Mouse (Mus musculus): ENCODE measurements around the gene Man1a. TPM values are rescaled to one million over a fixed set of nuclear protein-coding genes. Genes with fewer than 3 reads are reported as not detected.

Man1a gene
- polyA plus RNA-seq, 1 experiment from 2014 or later = 13.2 TPM

GRCm38 (mm10) chr10:54074609-54075421 lies 1.6 kb downstream of the Man1a start:
- Histone ChIP-seq H3K27me3 (ENCODE audit: insufficient read depth, low read length) (no peaks in the 10 kb centered on the region), H3K36me3 (replicated peaks; ENCODE audit: insufficient read depth, low read length) (no peaks in the 10 kb centered on the region), H3K4me2 (ENCODE audit: low read depth, low read length) (peak overlapping the region; percentile 89), H3K4me3 (ENCODE audit: low read depth, low read length) (peak overlapping the region; percentile 78), H3K9ac (replicated peaks) (peak overlapping the region; percentile 83), H3K9me3 (ENCODE audit: low read length) (no peaks in the 10 kb centered on the region), H3K4me1 (ENCODE audit: insufficient read depth) (peaks cover 11% of the 10 kb centered on the region), H3K27ac (ENCODE audit: low read depth) (peak overlapping the region; percentile 89)
- DNase-seq (peak; percentile 60), ATAC-seq (peak; percentile 5; the same call in 1 of the 2 replicates)
- under 1% methylated on average over 68 of the region's 73 CpGs for WGBS (ENCODE audit: insufficient replicate concordance)
- TF ChIP-seq EP300 (IDR thresholded peaks at IDR 0.05; ENCODE audit: low read depth) (no peak), CTCF (IDR thresholded peaks at IDR 0.05; ENCODE audit: low read depth) (no peak)

- peak; percentile 32 for ATAC-seq
- TF ChIP-seq CTCF (IDR thresholded peaks at IDR 0.05; ENCODE audit: low read depth) (no peak), EP300 (IDR thresholded peaks at IDR 0.05; ENCODE audit: low read depth) (0 out of 2 replicates have a peak, but pooled peaks have one; percentile 11)
- peak overlapping the region; percentile 78 for H3K4me3 ChIP-seq (ENCODE audit: low read depth, low read length)
- peaks cover 11% of the 10 kb centered on the region for H3K4me1 ChIP-seq (ENCODE audit: insufficient read depth)
- DNase-seq = peak; percentile 70
- no peaks in the 10 kb centered on the region for H3K27me3 ChIP-seq (ENCODE audit: insufficient read depth, low read length)
- under 1% methylated on average over 14 of the region's 14 CpGs for WGBS (ENCODE audit: insufficient replicate concordance)
- H3K36me3 ChIP-seq (replicated peaks; ENCODE audit: insufficient read depth, low read length) = no peaks in the 10 kb centered on the region
- peak overlapping the region; percentile 83 for H3K9ac ChIP-seq (replicated peaks)
- no peaks in the 10 kb centered on the region for H3K9me3 ChIP-seq (ENCODE audit: low read length)
- H3K4me2 ChIP-seq (ENCODE audit: low read depth, low read length) = peak overlapping the region; percentile 89
- peak overlapping the region; percentile 89 for H3K27ac ChIP-seq (ENCODE audit: low read depth)
These were observed 2.2 kb downstream of the Man1a start for GRCm38 (mm10) chr10:54074247-54074608.

GRCm38 (mm10) chr10:54073641-54074203 lies 2.7 kb downstream of the Man1a start:
- Histone ChIP-seq H3K9me3 (ENCODE audit: low read length) (no peaks in the 10 kb centered on the region), H3K9ac (replicated peaks) (peak overlapping the region; percentile 83), H3K4me3 (ENCODE audit: low read depth, low read length) (peak overlapping the region; percentile 78), H3K27ac (ENCODE audit: low read depth) (peak overlapping the region; percentile 89), H3K36me3 (replicated peaks; ENCODE audit: insufficient read depth, low read length) (no peaks in the 10 kb centered on the region), H3K27me3 (ENCODE audit: insufficient read depth, low read length) (no peaks in the 10 kb centered on the region), H3K4me2 (ENCODE audit: low read depth, low read length) (peak overlapping the region; percentile 89), H3K4me1 (ENCODE audit: insufficient read depth) (peaks cover 11% of the 10 kb centered on the region)
- TF ChIP-seq CTCF (IDR thresholded peaks at IDR 0.05; ENCODE audit: low read depth) (no peak), EP300 (IDR thresholded peaks at IDR 0.05; ENCODE audit: low read depth) (peak; percentile 62)
- peak; percentile 64 for ATAC-seq
- WGBS (ENCODE audit: insufficient replicate concordance) = 31% methylated on average over 6 of the region's 6 CpGs
- DNase-seq = peak; percentile 55

- peaks cover 15% of the 10 kb centered on the region for H3K4me1 ChIP-seq (ENCODE audit: insufficient read depth)
- 76% methylated on average over 2 of the region's 2 CpGs for WGBS (ENCODE audit: insufficient replicate concordance)
- H3K9ac ChIP-seq (replicated peaks) = peak overlapping the region; percentile 83
- 0 out of 2 replicates have a peak, but pooled peaks cover 7% of the 10 kb centered on the region for H3K36me3 ChIP-seq (replicated peaks; ENCODE audit: insufficient read depth, low read length)
- ATAC-seq (no peak), DNase-seq (no peak)
- no peaks in the 10 kb centered on the region for H3K27me3 ChIP-seq (ENCODE audit: insufficient read depth, low read length)
- peak overlapping the region; percentile 89 for H3K4me2 ChIP-seq (ENCODE audit: low read depth, low read length)
- TF ChIP-seq EP300 (IDR thresholded peaks at IDR 0.05; ENCODE audit: low read depth) = no peak
- TF ChIP-seq CTCF (IDR thresholded peaks at IDR 0.05; ENCODE audit: low read depth) = no peak
- H3K9me3 ChIP-seq (ENCODE audit: low read length) = no peaks in the 10 kb centered on the region
- peak overlapping the region; percentile 78 for H3K4me3 ChIP-seq (ENCODE audit: low read depth, low read length)
- peak overlapping the region; percentile 89 for H3K27ac ChIP-seq (ENCODE audit: low read depth)
These were observed 4.1 kb downstream of the Man1a start for GRCm38 (mm10) chr10:54072336-54072735.

- TF ChIP-seq CTCF (IDR thresholded peaks at IDR 0.05; ENCODE audit: low read depth) = no peak
- no peak for TF ChIP-seq EP300 (IDR thresholded peaks at IDR 0.05; ENCODE audit: low read depth)
- DNase-seq (no peak), ATAC-seq (no peak)
- Histone ChIP-seq H3K4me1 (ENCODE audit: insufficient read depth) (peaks cover 15% of the 10 kb centered on the region), H3K4me2 (ENCODE audit: low read depth, low read length) (peak overlapping the region; percentile 89), H3K27me3 (ENCODE audit: insufficient read depth, low read length) (no peaks in the 10 kb centered on the region), H3K9me3 (ENCODE audit: low read length) (no peaks in the 10 kb centered on the region), H3K27ac (ENCODE audit: low read depth) (peak overlapping the region; percentile 41; the same call in 1 of the 2 replicates), H3K36me3 (replicated peaks; ENCODE audit: insufficient read depth, low read length) (peaks cover 16% of the 10 kb centered on the region), H3K4me3 (ENCODE audit: low read depth, low read length) (0 out of 2 replicates have a peak overlapping the region, but pooled peaks have one; percentile 78), H3K9ac (replicated peaks) (no peak overlapping the region)
- WGBS (ENCODE audit: insufficient replicate concordance) = 79% methylated on average over 5 of the region's 5 CpGs
These were observed 5.9 kb downstream of the Man1a start for GRCm38 (mm10) chr10:54070496-54070895.

GRCm38 (mm10) chr10:54069412-54069811 lies 7.0 kb downstream of the Man1a start:
- H3K4me3 ChIP-seq (ENCODE audit: low read depth, low read length) = no peak overlapping the region
- no peak for DNase-seq
- no peaks in the 10 kb centered on the region for H3K27me3 ChIP-seq (ENCODE audit: insufficient read depth, low read length)
- H3K9me3 ChIP-seq (ENCODE audit: low read length) = no peaks in the 10 kb centered on the region
- no peak for ATAC-seq
- H3K36me3 ChIP-seq (replicated peaks; ENCODE audit: insufficient read depth, low read length) = peaks cover 18% of the 10 kb centered on the region
- H3K9ac ChIP-seq (replicated peaks) = no peak overlapping the region
- no peak overlapping the region for H3K27ac ChIP-seq (ENCODE audit: low read depth)
- no peak overlapping the region for H3K4me2 ChIP-seq (ENCODE audit: low read depth, low read length)
- peaks cover 15% of the 10 kb centered on the region for H3K4me1 ChIP-seq (ENCODE audit: insufficient read depth)
- TF ChIP-seq CTCF (IDR thresholded peaks at IDR 0.05; ENCODE audit: low read depth) (no peak), EP300 (IDR thresholded peaks at IDR 0.05; ENCODE audit: low read depth) (no peak)
- 85% methylated on average over 5 of the region's 5 CpGs for WGBS (ENCODE audit: insufficient replicate concordance)
